Comparison of ENCODE assay signal across 8 mouse cellular contexts in the genomic region with DNA sequence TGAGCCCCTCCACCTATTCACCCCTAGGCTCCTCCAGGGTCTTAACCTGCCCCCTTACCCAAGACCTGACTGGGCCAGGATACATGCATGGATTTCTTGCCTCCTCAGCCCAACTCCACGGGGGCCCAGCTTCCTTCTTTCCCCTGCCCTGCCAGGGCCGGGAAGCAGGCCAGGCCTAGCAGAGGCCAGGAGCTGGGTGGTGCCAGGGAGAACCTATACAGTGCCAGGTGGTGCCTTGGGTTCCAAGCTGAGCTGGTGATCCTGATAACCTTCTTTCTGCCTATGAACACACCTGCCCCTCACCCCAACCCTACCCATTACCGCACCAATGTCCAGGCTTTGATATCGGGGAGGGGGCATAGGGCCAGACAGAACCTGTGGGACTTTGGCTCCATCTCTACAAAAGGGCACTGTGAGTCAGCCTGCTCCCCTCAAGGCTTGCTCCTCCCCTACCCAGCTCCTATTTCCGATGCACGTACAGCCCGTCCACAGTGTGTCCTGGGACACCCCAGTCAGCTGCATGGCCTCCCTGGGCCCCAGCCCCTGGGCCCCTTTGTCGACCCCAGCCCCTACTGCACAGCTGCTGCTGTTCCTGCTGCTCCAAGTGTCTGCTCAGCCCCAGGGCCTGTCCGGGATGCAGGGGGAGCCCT. TPM values are rescaled to one million over a fixed set of nuclear protein-coding genes. Genes with fewer than 3 reads are reported as not detected.
DNase-seq lines count a peak whose midpoint lies in the region; ATAC-seq and TF ChIP-seq lines count a peak whose summit lies in the region.

Gene Car9, plus strand, starts transcription at position 431 of the 650 bp plus-strand sequence.

- H3K4me1 ChIP-seq in kidney, adult 2 months (ENCODE audit: control insufficient read depth, insufficient read depth, low read length): peaks cover 21% of the 10 kb centered on the region
- H3K4me1 ChIP-seq in embryonic facial prominence, embryonic 15.5 days: peaks cover 27% of the 10 kb centered on the region
- peaks cover 25% of the 10 kb centered on the region for H3K4me1 ChIP-seq in limb, embryonic 14.5 days (ENCODE audit: control insufficient read depth, insufficient read depth, low read length)

- H3K4me2 ChIP-seq in embryonic facial prominence, embryonic 15.5 days (replicated peaks): peak within 1 kb of the TSS; percentile 76
- peak within 1 kb of the TSS; percentile 77 for H3K4me2 ChIP-seq in limb, embryonic 14.5 days (replicated peaks; ENCODE audit: low read depth, low read length, severe bottlenecking)

- H3K27ac ChIP-seq in kidney, adult 2 months (ENCODE audit: insufficient read depth, low read depth, low read length): no peak within 1 kb of the TSS
- no peak within 1 kb of the TSS for H3K27ac ChIP-seq in embryonic facial prominence, embryonic 15.5 days (replicated peaks)
- H3K27ac ChIP-seq in limb, embryonic 14.5 days (replicated peaks; ENCODE audit: low read depth, low read length): no peak within 1 kb of the TSS

- H3K27me3 ChIP-seq in kidney, adult 2 months (replicated peaks; ENCODE audit: control insufficient read depth, insufficient read depth, low read length): no peaks in the 10 kb centered on the region
- no peaks in the 10 kb centered on the region for H3K27me3 ChIP-seq in embryonic facial prominence, embryonic 15.5 days
- H3K27me3 ChIP-seq in limb, embryonic 14.5 days (ENCODE audit: control insufficient read depth, insufficient read depth, low read length): no peaks in the 10 kb centered on the region

- DNase-seq in kidney, adult 2 months: peak; percentile 40
- DNase-seq in kidney, postnatal 14 days: no peak
- peak; percentile 86 for DNase-seq in brain, adult 2 months (ENCODE audit: low read depth, low spot score)
- DNase-seq in limb, embryonic 14.5 days (ENCODE audit: low spot score): no peak
- DNase-seq in MN1 (ENCODE audit: low spot score): no peak
- no peak for DNase-seq in frontal cortex, postnatal 25 days (ENCODE audit: low spot score in 2 of 2)
- DNase-seq in yolk sac, embryonic 10.5 days (ENCODE audit: low spot score): no peak

- no peak for TF ChIP-seq CTCF in kidney, adult 2 months (conservative IDR thresholded peaks at IDR 0.05; ENCODE audit: insufficient read depth, insufficient read length, low read depth, low read length)

- no peak for TF ChIP-seq POLR2A in kidney, adult 2 months (IDR thresholded peaks at IDR 0.05; ENCODE audit: low read depth, low read length)
- no peak for TF ChIP-seq POLR2A in limb, embryonic 14.5 days (IDR thresholded peaks at IDR 0.05; ENCODE audit: borderline replicate concordance, extremely low read depth, insufficient read depth, insufficient read length)

- WGBS in kidney, adult 2 months: 60% methylated on average over 9 of the region's 9 CpGs
- 37% methylated on average over 9 of the region's 9 CpGs for WGBS in embryonic facial prominence, embryonic 15.5 days
- 54% methylated on average over 9 of the region's 9 CpGs for WGBS in limb, embryonic 14.5 days

- H3K36me3 ChIP-seq in kidney, adult 2 months (ENCODE audit: control insufficient read depth, insufficient read depth, low read length): no peaks in the 10 kb centered on the region
- H3K36me3 ChIP-seq in embryonic facial prominence, embryonic 15.5 days: no peaks in the 10 kb centered on the region
- H3K36me3 ChIP-seq in limb, embryonic 14.5 days (ENCODE audit: control insufficient read depth, insufficient read depth, low read length): no peaks in the 10 kb centered on the region

- H3K4me3 ChIP-seq in kidney, adult 2 months (ENCODE audit: insufficient read depth, low read depth, low read length): no peak within 1 kb of the TSS
- peak within 1 kb of the TSS; percentile 45 for H3K4me3 ChIP-seq in embryonic facial prominence, embryonic 15.5 days (replicated peaks)
- H3K4me3 ChIP-seq in limb, embryonic 14.5 days (replicated peaks; ENCODE audit: low read length): no peak within 1 kb of the TSS; the same call in 1 of the 2 replicates

- H3K9me3 ChIP-seq in embryonic facial prominence, embryonic 15.5 days (replicated peaks): no peaks in the 10 kb centered on the region
- no peaks in the 10 kb centered on the region for H3K9me3 ChIP-seq in limb, embryonic 14.5 days (ENCODE audit: control insufficient read depth, low read length)

- ATAC-seq in embryonic facial prominence, embryonic 15.5 days (ENCODE audit: insufficient number of reproducible peaks, low FRiP score, low TSS enrichment, low read depth): peak; percentile 48
- no peak for ATAC-seq in limb, embryonic 14.5 days (ENCODE audit: low FRiP score, low read depth)

- no peak within 1 kb of the TSS for H3K9ac ChIP-seq in embryonic facial prominence, embryonic 15.5 days
- no peak within 1 kb of the TSS for H3K9ac ChIP-seq in limb, embryonic 14.5 days (ENCODE audit: low read depth, low read length, severe bottlenecking)

RNA-seq across cellular contexts. Expression of gene Car9, which starts in this region (rescaled TPM):
- 4.9 and 5.8 TPM in 2 replicates for polyA plus RNA-seq in kidney, adult 2 months (2012; rRNA removed)
- polyA plus RNA-seq in embryonic facial prominence, embryonic 15.5 days (2015; fragmentation: Nextera tagmentation; extraction: Ambion mirVana): 2.5 and 4.8 TPM in 2 replicates
- polyA plus RNA-seq in limb, embryonic 14.5 days (2012; rRNA removed): 4.9 TPM in 2 replicates
- polyA plus RNA-seq in limb, embryonic 14.5 days (2014; fragmentation: Nextera tagmentation; extraction: Ambion mirVana): 1.0 and 1.2 TPM in 2 replicates

Comparison
In these comparisons a context has a peak if more than half of its experiments do, and no peak if none do; other contexts are left out.
1. DNase-seq: peak in kidney, adult 2 months (single experiment) and brain, adult 2 months (single experiment); none in kidney, postnatal 14 days (single experiment), limb, embryonic 14.5 days (single experiment), MN1 (single experiment), frontal cortex, postnatal 25 days (0 of 2) and yolk sac, embryonic 10.5 days (single experiment).